Mouse (Mus musculus) neural tube, embryonic 12.5 days (tissue): Measurements from ENCODE around the gene Trak1. TPM values are rescaled to one million over a fixed set of nuclear protein-coding genes. Genes with fewer than 3 reads are reported as not detected.

Experiments used
- ATAC-seq: fragments of 200-750 bp; cut with Nextera tagmentation; 2 replicates; pipeline ENCODE4 v1.8.0; 2017; ENCODE audit warnings: low read depth, mild to moderate bottlenecking, moderate TSS enrichment, moderate library complexity; ENCODE audit not compliant: low FRiP score
- H3K27ac ChIP-seq: fragments of 300-500 bp; sonication (generic); 2 replicates; pipeline ENCODE4 v1.5.1; 2016
- H3K27me3 ChIP-seq: fragments of 300-500 bp; sonication (generic); replicated peaks from 2 replicates; pipeline ENCODE4 v1.6.1; 2016; ENCODE audit warnings: mild to moderate bottlenecking
- H3K36me3 ChIP-seq: fragments of 300-500 bp; sonication (generic); 2 replicates; pipeline ENCODE4 v1.6.1; 2016; ENCODE audit warnings: mild to moderate bottlenecking
- H3K4me1 ChIP-seq: fragments of 300-500 bp; sonication (generic); 2 replicates; pipeline ENCODE4 v1.6.1; 2016
- H3K4me2 ChIP-seq: fragments of 300-500 bp; sonication (generic); replicated peaks from 2 replicates; pipeline ENCODE4 v1.6.1; 2016; ENCODE audit warnings: mild to moderate bottlenecking
- H3K4me3 ChIP-seq: fragments of 300-500 bp; sonication (generic); 2 replicates; pipeline ENCODE4 v1.5.1; 2016
- H3K9ac ChIP-seq: fragments of 300-500 bp; sonication (generic); 2 replicates; pipeline ENCODE4 v1.6.1; 2016; ENCODE audit warnings: mild to moderate bottlenecking
- H3K9me3 ChIP-seq: fragments of 300-500 bp; sonication (generic); 2 replicates; pipeline ENCODE4 v1.6.1; 2016; ENCODE audit warnings: mild to moderate bottlenecking
- WGBS: fragments of 180-500 bp; shearing (Covaris S2); methylation state at CpG from one replicate; pipeline ENCODE4 v1.1.7; 2016; 5-methylcytosine and 5-hydroxymethylcytosine counted together
- polyA plus RNA-seq: library from polyadenylated mRNA; unstranded; fragments of >200 nt; fragmentation: Nextera tagmentation; extraction: Ambion mirVana; gene quantifications from 2 replicates; pipeline ENCODE4 v1.2.1, GENCODE M21; 2016

The Trak1 gene
- polyA plus RNA-seq, 1 experiment from 2014 or later: 41.7 TPM

DNA sequence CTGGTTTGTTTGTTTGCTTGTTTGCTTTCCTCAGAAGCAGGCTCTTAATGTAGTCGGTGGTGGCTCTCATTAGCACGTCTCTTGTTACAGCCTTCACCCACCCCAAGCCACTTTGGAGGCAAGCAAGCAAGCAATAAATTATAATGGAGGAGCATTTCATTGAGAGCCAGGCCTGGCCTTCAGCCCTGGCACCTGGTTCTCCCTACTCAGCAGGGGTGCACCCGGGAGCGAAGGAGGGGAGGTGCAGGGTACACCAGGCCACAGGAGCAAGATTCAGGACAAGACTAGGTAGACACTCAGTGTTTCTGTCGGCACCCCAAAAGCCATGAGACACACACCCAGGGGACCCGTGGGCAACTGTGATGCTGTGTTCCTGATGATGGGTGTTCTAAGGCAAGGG is 72.3 kb downstream of the Trak1 start:
- ATAC-seq: no peak
- H3K27ac ChIP-seq: no peak overlapping the region
- H3K9me3 ChIP-seq: no peaks in the 10 kb centered on the region
- no peak overlapping the region for H3K4me3 ChIP-seq
- no peak overlapping the region for H3K4me2 ChIP-seq
- H3K4me1 ChIP-seq: peaks cover 66% of the 10 kb centered on the region
- H3K9ac ChIP-seq: no peak overlapping the region
- H3K36me3 ChIP-seq: peaks cover 11% of the 10 kb centered on the region
- no peaks in the 10 kb centered on the region for H3K27me3 ChIP-seq
- WGBS: 48% methylated on average over 6 of the region's 6 CpGs

DNA sequence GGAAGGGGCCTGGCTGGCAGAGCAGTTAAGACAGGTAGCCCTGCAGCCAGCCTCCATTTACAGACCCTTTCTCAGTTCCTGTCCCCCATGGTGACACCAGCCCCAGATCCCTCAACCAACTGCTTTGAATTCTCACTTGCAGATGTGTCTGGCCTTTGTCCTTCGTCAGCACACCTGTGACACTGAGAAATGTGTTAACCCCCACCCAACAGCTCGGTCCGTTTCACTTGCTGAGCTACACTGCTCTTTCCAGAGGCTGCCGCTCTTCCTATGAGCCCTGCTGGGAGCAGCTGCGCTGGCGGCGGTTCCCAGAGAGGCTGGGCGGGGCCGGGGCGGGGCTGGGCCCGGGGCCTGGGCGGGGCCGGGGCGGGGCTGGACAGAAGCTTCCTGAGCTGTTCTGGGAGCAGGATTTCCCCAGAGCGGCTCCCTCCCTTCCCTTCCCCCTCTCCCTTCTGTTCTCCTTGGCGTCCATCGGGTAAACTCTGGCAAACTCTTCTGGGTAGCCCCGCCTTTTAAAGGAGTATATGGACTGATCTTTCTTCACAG is 74.1 kb downstream of the Trak1 start:
- Histone ChIP-seq H3K4me1 (peaks cover 55% of the 10 kb centered on the region), H3K9ac (peak overlapping the region; percentile 44), H3K4me3 (peak overlapping the region; percentile 18; the same call in 1 of the 2 replicates), H3K27ac (peak overlapping the region; percentile 92), H3K4me2 (peak overlapping the region; percentile 56), H3K9me3 (no peaks in the 10 kb centered on the region), H3K27me3 (no peaks in the 10 kb centered on the region), H3K36me3 (no peaks in the 10 kb centered on the region; the same call in 1 of the 2 replicates)
- WGBS: under 1% methylated on average over 18 of the region's 18 CpGs
- peak; percentile 92 for ATAC-seq

DNA sequence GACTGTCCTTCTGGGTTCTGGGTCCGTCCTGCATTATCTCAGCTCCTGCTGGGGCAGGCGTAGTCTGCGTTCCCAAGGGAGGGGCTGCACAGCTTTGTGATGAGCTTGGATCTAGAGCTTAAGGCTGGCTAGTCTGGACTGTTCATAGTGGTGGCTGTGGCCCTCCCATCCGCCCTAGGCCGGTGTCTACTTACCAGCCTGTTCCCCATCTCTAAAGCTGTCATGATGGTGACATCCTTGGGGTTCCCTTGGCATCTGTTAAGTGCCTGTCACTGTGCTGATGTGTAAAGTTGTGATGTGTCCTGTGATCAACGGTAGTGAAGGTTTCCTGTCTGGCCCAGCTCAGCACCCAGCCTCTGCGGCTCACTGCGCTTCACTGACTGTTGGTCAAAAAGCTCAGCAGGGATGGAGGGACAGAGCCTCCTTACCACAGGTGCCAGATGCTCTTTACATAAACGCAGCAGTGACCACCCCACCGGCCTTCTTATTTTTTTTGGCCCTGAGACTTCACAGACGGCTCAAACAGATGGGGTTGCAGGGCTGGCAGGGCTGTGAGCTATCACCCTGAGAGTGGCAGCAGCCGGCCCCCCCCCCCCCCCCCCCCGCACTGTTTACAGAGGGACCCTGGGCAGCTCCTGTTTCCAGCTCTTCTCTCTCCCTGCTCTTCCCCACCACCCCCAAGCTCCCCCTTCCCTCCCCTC is 74.8 kb downstream of the Trak1 start:
- Histone ChIP-seq H3K9me3 (no peaks in the 10 kb centered on the region), H3K27me3 (no peaks in the 10 kb centered on the region), H3K9ac (0 out of 2 replicates have a peak overlapping the region, but pooled peaks have one; percentile 29), H3K4me2 (peak overlapping the region; percentile 56), H3K27ac (peak overlapping the region; percentile 92), H3K4me1 (peaks cover 48% of the 10 kb centered on the region), H3K36me3 (no peaks in the 10 kb centered on the region; the same call in 1 of the 2 replicates), H3K4me3 (peak overlapping the region; percentile 5; the same call in 1 of the 2 replicates)
- ATAC-seq: peak; percentile 78
- WGBS: 2% methylated on average over 11 of the region's 13 CpGs

DNA sequence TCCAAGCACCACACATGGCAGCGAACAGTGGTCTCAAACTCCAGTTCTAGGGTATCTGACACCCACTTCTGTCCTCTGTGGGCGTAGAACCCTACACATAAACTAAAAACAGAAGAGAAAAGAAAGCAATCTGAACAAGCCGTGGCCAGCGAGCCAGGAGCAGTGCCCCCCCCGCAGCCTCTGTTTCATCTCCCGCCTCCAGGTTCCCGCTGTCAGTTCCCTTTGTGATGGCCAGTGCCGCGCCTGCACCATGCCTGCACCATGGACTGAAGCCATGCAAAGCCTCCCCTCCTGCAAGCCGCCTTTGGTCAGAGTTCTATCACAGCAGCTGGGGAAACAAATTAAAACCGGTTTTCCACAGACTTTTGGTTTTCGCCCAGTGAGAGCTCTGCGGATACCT is 75.8 kb downstream of the Trak1 start:
- Histone ChIP-seq H3K27ac (no peak overlapping the region), H3K9ac (0 out of 2 replicates have a peak overlapping the region, but pooled peaks have one; percentile 1), H3K27me3 (no peaks in the 10 kb centered on the region), H3K4me1 (peaks cover 47% of the 10 kb centered on the region), H3K4me3 (no peak overlapping the region), H3K36me3 (no peaks in the 10 kb centered on the region; the same call in 1 of the 2 replicates), H3K4me2 (no peak overlapping the region), H3K9me3 (no peaks in the 10 kb centered on the region)
- WGBS: 39% methylated on average over 13 of the region's 13 CpGs
- ATAC-seq: no peak

DNA sequence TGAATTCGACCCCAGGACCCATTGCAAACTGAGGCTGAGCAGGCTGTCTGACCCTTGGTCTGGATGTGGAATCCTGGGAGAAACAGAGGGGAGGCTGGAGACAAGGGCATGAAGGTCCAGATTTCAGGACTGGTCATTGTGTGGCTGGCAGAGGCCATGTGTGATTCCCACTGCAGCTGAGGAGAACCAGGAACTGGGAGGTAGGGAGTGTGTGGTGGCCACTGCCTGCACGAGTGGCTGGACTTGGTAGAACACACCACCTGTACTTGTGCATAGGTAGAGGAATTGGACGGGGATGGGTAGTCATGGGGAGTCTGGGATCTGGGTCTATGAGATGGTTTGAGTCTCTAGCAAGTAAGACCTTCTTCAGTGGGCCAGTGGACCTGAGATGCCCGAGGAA is 76.2 kb downstream of the Trak1 start:
- no peak overlapping the region for H3K9ac ChIP-seq
- no peak for ATAC-seq
- H3K9me3 ChIP-seq: no peaks in the 10 kb centered on the region
- no peak overlapping the region for H3K27ac ChIP-seq
- peaks cover 47% of the 10 kb centered on the region for H3K4me1 ChIP-seq
- no peak overlapping the region for H3K4me3 ChIP-seq
- no peaks in the 10 kb centered on the region for H3K36me3 ChIP-seq
- no peaks in the 10 kb centered on the region for H3K27me3 ChIP-seq
- WGBS: 61% methylated on average over 4 of the region's 4 CpGs
- no peak overlapping the region for H3K4me2 ChIP-seq

DNA sequence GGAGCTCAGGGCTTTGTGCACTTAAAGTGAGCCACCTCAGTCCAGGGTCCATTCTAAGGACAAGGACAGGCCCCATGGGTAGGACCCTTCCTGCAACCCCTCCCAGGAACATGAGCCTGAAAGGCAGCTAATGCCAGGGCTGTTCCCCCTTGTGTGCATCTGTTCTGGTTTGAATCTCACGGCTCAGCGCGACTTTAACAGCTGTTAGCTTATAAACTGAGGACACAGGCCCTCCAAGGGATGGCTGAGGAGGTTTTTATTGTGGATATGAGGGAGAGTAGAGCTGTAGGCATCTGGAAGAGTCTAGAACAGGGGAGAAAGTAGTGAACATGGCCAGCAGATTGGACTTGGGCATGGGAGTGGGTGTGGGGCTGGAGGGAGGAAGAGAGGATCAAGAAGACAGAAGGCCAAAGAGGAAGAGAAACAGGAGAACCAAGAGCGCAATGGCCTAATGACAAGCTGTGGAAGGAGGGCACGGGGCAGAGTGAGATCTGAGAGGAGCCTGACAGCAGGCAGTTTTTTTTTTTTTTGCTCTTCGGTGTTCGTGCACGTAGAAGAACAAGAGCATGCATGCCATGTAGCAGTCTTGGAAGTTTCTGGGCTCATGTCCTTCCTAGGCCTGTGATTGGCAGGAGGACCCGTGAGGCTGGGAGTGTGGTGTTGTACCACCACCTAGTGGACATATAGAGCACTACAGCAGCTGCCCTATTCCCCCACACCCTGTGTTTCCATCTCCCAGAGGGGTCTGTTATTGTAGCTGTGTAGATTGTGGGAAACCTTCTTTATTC is 77.0 kb downstream of the Trak1 start:
- H3K36me3 ChIP-seq: no peaks in the 10 kb centered on the region
- H3K9ac ChIP-seq: no peak overlapping the region
- peaks cover 46% of the 10 kb centered on the region for H3K4me1 ChIP-seq
- no peak overlapping the region for H3K4me3 ChIP-seq
- H3K4me2 ChIP-seq: no peak overlapping the region
- no peak for ATAC-seq
- no peaks in the 10 kb centered on the region for H3K27me3 ChIP-seq
- 33% methylated on average over 9 of the region's 9 CpGs for WGBS
- no peak overlapping the region for H3K27ac ChIP-seq
- H3K9me3 ChIP-seq: no peaks in the 10 kb centered on the region

DNA sequence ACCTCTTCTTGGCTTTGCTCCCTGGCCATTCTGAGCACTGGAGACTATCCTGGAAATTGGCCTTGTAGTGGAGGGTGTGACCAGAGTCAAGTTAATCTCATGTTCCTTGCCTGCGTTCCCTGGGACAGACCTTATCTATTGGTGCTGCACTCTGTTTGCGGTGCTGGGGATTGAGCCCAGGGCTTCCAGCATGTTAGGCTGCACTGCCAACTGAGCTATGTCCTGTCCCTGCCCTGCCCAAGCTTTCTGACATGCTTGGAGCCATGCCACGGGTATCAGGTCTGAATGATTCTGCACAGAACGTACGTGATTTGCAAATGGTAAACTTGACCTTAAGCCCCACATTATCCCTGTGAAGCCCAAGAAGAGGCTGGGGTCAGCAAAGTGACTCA is 77.6 kb downstream of the Trak1 start:
- Histone ChIP-seq H3K4me3 (no peak overlapping the region), H3K36me3 (no peaks in the 10 kb centered on the region), H3K9ac (no peak overlapping the region), H3K27me3 (no peaks in the 10 kb centered on the region), H3K9me3 (no peaks in the 10 kb centered on the region), H3K4me1 (peaks cover 40% of the 10 kb centered on the region), H3K27ac (no peak overlapping the region), H3K4me2 (no peak overlapping the region)
- WGBS: 92% methylated on average over 5 of the region's 5 CpGs
- no peak for ATAC-seq

DNA sequence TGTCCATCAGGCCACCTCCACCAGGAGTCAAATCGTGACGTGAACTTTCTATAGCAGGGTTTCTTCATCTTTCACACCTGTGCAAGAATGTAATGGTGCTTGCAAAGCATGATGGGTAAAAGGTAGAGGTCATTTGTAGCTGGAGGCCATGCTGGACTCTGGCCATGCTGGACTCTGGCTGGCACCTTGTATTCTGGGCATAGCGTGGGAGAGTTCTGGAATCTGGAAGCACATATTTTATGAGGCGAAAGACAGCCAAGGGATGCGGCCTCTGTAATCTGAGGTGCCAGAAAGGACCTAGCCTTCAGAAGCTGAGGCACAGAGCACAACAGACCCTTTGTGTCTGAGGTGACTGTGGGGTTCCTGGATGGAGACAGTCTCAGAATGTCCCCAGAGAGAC is 78.8 kb downstream of the Trak1 start:
- Histone ChIP-seq H3K27ac (no peak overlapping the region), H3K4me1 (peaks cover 28% of the 10 kb centered on the region), H3K36me3 (no peaks in the 10 kb centered on the region), H3K9ac (no peak overlapping the region), H3K9me3 (no peaks in the 10 kb centered on the region), H3K27me3 (no peaks in the 10 kb centered on the region), H3K4me2 (no peak overlapping the region), H3K4me3 (no peak overlapping the region)
- whole genome bisulfite sequencing: 77% methylated on average over 5 of the region's 5 CpGs
- no peak for ATAC-seq

DNA sequence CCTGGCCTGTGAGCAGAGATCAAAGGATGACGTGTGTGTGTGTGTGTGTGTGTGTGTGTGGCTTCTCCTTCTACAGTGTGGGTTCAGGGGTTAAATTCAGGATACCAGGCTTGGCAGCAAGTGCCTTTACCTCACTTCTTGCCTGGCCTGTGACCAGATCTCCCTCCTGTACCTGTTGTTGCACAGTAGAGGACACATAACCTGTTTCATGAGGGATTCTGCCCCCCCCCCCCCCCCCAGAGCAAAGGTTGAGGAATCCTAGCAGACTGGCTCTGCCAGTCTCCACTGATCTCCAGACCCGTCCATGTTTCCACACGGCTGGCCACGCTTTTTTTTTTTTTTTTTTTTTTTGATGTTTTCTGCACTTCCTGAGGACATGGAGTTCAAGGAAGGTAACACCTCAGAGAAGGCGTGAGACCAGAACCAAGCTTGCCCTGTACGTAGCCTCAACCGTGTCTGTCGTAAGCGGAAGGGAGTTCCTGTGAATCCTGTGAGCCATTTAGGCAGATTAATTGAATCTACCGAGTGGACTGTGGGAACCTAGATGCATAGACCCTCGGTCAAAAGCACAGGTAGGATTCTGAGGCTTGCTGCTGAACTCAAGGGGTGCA is 83.1 kb downstream of the Trak1 start:
- no peak for ATAC-seq
- H3K4me1 ChIP-seq: peaks cover 9% of the 10 kb centered on the region
- no peak overlapping the region for H3K9ac ChIP-seq
- H3K4me3 ChIP-seq: no peak overlapping the region
- no peaks in the 10 kb centered on the region for H3K27me3 ChIP-seq
- WGBS: 84% methylated on average over 11 of the region's 11 CpGs
- no peaks in the 10 kb centered on the region for H3K36me3 ChIP-seq
- H3K27ac ChIP-seq: no peak overlapping the region
- H3K4me2 ChIP-seq: no peak overlapping the region
- no peaks in the 10 kb centered on the region for H3K9me3 ChIP-seq

DNA sequence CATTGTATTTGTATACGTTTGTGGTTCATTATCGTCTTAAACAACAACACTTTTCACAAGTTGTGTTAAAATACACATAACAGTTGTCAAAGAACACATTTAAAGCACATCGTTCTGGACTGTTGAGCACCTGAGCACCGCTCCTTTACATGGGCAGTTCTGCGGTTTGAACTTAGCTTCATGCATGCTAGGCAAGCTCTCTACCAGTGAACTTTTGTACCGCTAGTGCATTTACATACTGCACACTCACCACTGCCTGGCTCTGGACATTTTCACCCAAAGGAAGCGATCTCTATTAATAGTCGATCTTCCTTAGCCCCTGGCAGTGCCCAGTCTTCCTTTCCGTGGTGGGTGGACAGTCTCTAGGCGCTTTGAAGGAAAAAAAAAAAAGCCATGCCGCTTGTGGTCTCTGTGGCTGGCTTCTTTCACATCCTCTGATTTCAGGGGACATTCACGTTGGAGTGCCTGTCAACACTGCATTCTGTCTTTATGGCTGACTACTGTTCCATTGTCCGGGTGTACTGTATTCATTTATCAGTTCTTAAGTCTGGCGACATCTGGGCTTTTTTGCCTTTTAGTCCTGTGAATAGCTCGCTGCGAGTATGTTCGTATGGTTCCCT is 84.5 kb downstream of the Trak1 start:
- Histone ChIP-seq H3K4me2 (no peak overlapping the region), H3K4me1 (peaks cover 13% of the 10 kb centered on the region), H3K9me3 (no peaks in the 10 kb centered on the region), H3K4me3 (no peak overlapping the region), H3K36me3 (no peaks in the 10 kb centered on the region), H3K9ac (no peak overlapping the region), H3K27me3 (no peaks in the 10 kb centered on the region), H3K27ac (no peak overlapping the region)
- no peak for ATAC-seq
- WGBS: 78% methylated on average over 17 of the region's 17 CpGs

DNA sequence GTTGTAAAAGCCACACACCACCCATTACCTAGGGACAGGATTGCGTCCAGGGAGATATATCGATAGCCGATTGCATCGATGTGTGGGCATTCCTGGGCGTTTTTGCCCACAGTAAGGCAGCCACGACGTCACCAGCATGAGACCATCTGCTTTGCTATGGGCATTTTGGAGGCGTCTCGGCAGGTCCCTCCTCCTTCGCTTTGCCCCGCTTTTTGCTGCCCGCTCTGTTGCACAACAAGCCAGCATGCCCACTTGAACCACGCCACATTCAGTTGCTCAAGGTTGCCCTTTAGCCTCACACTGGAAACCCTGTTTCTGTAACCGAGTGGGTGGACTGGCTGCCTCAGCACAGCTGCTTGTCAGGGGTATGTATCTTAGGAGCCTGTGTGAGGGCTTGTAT is 85.3 kb downstream of the Trak1 start:
- no peak overlapping the region for H3K9ac ChIP-seq
- H3K4me1 ChIP-seq: peaks cover 13% of the 10 kb centered on the region
- no peak overlapping the region for H3K4me3 ChIP-seq
- no peak overlapping the region for H3K27ac ChIP-seq
- ATAC-seq: no peak
- H3K36me3 ChIP-seq: no peaks in the 10 kb centered on the region
- no peaks in the 10 kb centered on the region for H3K9me3 ChIP-seq
- no peak overlapping the region for H3K4me2 ChIP-seq
- WGBS: 93% methylated on average over 14 of the region's 14 CpGs
- no peaks in the 10 kb centered on the region for H3K27me3 ChIP-seq

DNA sequence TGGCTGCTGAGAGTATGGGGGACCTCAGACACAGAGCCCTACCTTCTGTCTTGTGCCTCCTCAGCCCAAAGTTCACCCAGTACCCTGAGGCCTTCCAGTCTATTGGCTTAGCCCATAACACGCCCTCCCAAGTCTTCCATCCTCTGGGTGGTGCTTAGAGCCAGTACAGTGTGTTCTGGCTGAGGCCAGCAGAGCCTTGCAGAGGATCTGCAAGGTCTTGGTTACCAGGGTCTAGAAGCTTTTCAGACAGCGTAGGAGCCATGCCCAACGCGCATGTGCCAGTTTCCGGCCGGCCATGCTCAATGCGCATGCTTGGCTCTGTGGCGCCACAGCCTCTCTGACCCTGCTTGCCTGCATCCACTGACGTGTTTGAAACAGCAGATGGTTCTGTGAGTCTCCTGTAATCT is 85.9 kb downstream of the Trak1 start:
- ATAC-seq: no peak
- no peak overlapping the region for H3K4me2 ChIP-seq
- no peak overlapping the region for H3K4me3 ChIP-seq
- no peaks in the 10 kb centered on the region for H3K27me3 ChIP-seq
- H3K27ac ChIP-seq: no peak overlapping the region
- H3K9ac ChIP-seq: no peak overlapping the region
- H3K9me3 ChIP-seq: no peaks in the 10 kb centered on the region
- H3K36me3 ChIP-seq: no peaks in the 10 kb centered on the region
- 90% methylated on average over 9 of the region's 9 CpGs for WGBS
- H3K4me1 ChIP-seq: peaks cover 18% of the 10 kb centered on the region
